10 mouse cellular contexts compared by ENCODE assay signal in genomic region chr13:40716771-40717716, GRCm38 (mm10). TPM values are rescaled to one million over a fixed set of nuclear protein-coding genes. Genes with fewer than 3 reads are reported as not detected.
DNase-seq lines count a peak whose midpoint lies in the region; ATAC-seq lines count a peak whose summit lies in the region.
"Had no signal": no experiment of that assay in that cellular context is flagged by ENCODE, and none has a peak within 500 bp of the region (broad histone marks: within the 10 kb centered on the region; RNA-seq: fewer than 3 reads in every experiment).

No protein-coding gene starts in this region.

- H3K9ac ChIP-seq in heart, embryonic 15.5 days: no peak overlapping the region
- H3K9ac ChIP-seq in limb, embryonic 13.5 days: peak overlapping the region; percentile 25; the same call in 1 of the 2 replicates
- H3K9ac ChIP-seq: liver, embryonic 14.5 days had no signal

- H3K9me3 ChIP-seq in heart, embryonic 15.5 days (replicated peaks): no peaks in the 10 kb centered on the region
- H3K9me3 ChIP-seq in limb, embryonic 13.5 days: no peaks in the 10 kb centered on the region

- H3K27ac ChIP-seq in heart, embryonic 15.5 days: no peak overlapping the region
- H3K27ac ChIP-seq in limb, embryonic 13.5 days: no peak overlapping the region
- H3K27ac ChIP-seq: liver, embryonic 14.5 days had no signal

- 9% methylated on average over 32 of the region's 37 CpGs for WGBS in heart, embryonic 15.5 days
- WGBS in limb, embryonic 13.5 days: 8% methylated on average over 33 of the region's 37 CpGs

- H3K4me1 ChIP-seq in heart, embryonic 15.5 days (replicated peaks): peaks cover 5% of the 10 kb centered on the region
- peaks cover 21% of the 10 kb centered on the region for H3K4me1 ChIP-seq in limb, embryonic 13.5 days

- peaks cover 94% of the 10 kb centered on the region for H3K27me3 ChIP-seq in heart, embryonic 15.5 days
- H3K27me3 ChIP-seq in limb, embryonic 13.5 days: peaks cover 77% of the 10 kb centered on the region

- peak overlapping the region; percentile 41 for H3K4me2 ChIP-seq in heart, embryonic 15.5 days
- peak overlapping the region; percentile 50 for H3K4me2 ChIP-seq in limb, embryonic 13.5 days (replicated peaks)

- no peak for ATAC-seq in heart, embryonic 15.5 days (replicated peaks; ENCODE audit: insufficient number of reproducible peaks, insufficient read depth, low FRiP score, low read depth)
- no peak for ATAC-seq in limb, embryonic 13.5 days (ENCODE audit: low FRiP score, low read depth)
- ATAC-seq in inflammation-experienced regulatory T-cells, adult 6 months: no peak

- peak overlapping the region; percentile 10; the same call in 1 of the 2 replicates for H3K4me3 ChIP-seq in heart, embryonic 15.5 days
- H3K4me3 ChIP-seq in limb, embryonic 13.5 days: no peak overlapping the region

- H3K36me3 ChIP-seq in heart, embryonic 15.5 days: no peaks in the 10 kb centered on the region
- H3K36me3 ChIP-seq in limb, embryonic 13.5 days: no peaks in the 10 kb centered on the region

- intact Hi-C loops in left cerebral cortex, postnatal 14 days (cut with DNase I): no loop called here

- no peak for DNase-seq in heart, adult 9 months (ENCODE audit: low spot score in 2 of 2)
- peak; percentile 21 for DNase-seq in thymus, postnatal 0 days (ENCODE audit: low spot score)
- no peak for DNase-seq in thymus, adult 18-20 months
- no peak for DNase-seq in adrenal gland, adult 18-20 months (ENCODE audit: low spot score in 2 of 2)
- DNase-seq in left cerebral cortex, postnatal 14 days (ENCODE audit: low spot score in 2 of 2): no peak

RNA-seq across cellular contexts. Expression of gene Tfap2a, which starts 21.1 kb away (rescaled TPM):
- polyA plus RNA-seq in heart, embryonic 15.5 days (2015; fragmentation: Nextera tagmentation; extraction: Ambion mirVana): 0.08 and 0.30 TPM in 2 replicates
- 0.08 and 0.09 TPM in 2 replicates for polyA plus RNA-seq in thymus, postnatal 0 days (2015; fragmentation: Nextera tagmentation; extraction: Ambion mirVana)
- 8.3 and 9.5 TPM in 2 replicates for polyA plus RNA-seq in limb, embryonic 13.5 days (2015; fragmentation: Nextera tagmentation; extraction: Ambion mirVana)
- total RNA-seq in adrenal gland, adult 18-20 months (2021): under 1 TPM in 1 of 2 experiments, not detected in 1; 0.45 TPM
- polyA plus RNA-seq in inflammation-experienced regulatory T-cells, adult 6 months (2017; shearing (Covaris generic)): not detected
- under 1 TPM; 0.44 TPM for total RNA-seq in left cerebral cortex, postnatal 14 days (2021)
- total RNA-seq: hematopoietic stem cell, adult 5-6 weeks had no signal
